Mouse (Mus musculus) adrenal gland, postnatal 10 days (tissue): ENCODE measurements around the gene Clk4. TPM values are rescaled to one million over a fixed set of nuclear protein-coding genes. Genes with fewer than 3 reads are reported as not detected.

Source experiments
- DNase-seq: peaks from one replicate; pipeline ENCODE4 v3.0.0; 2021; ENCODE audit warnings: mixed read lengths
- long read RNA-seq, 2 experiments: library from polyadenylated mRNA; stranded (forward); transcript quantifications; one replicate each; pipeline ENCODE4 v2.0.0; 2021
- total RNA-seq, 2 experiments: library from RNA; stranded (reverse); gene quantifications; 2 replicates each; pipeline ENCODE4 v1.2.3; 2021

Clk4 gene
- 10 to 100 TPM; 61.2 to 87.1 TPM for total RNA-seq
- long read RNA-seq, experiment 1, transcript Clk4-201 (13 exons, 1,949 nt), result major isoform, 9 of 36 reads
- long read RNA-seq, experiment 1, partial matches to known transcripts, result 5 of 36 reads
- long read RNA-seq, experiment 1, other reads (novel, unspliced or antisense), result 21 of 36 reads
- long read RNA-seq, experiment 2, partial matches to known transcripts, result 1 of 26 reads
- long read RNA-seq, experiment 2, other reads (novel, unspliced or antisense), result 24 of 26 reads

GRCm38 (mm10) chr11:51261680-51262219, at the start of gene Clk4:
Clk4 (plus strand) TSS chr11:51261730.
- DNase-seq, result no peak

- DNase-seq, result no peak
These were observed 47.5 kb upstream of the Clk4 start for GRCm38 (mm10) chr11:51214021-51214420.

- no peak for DNase-seq
These were observed 42.0 kb upstream of the Clk4 start for GRCm38 (mm10) chr11:51219396-51219980.

GRCm38 (mm10) chr11:51220308-51220707, 41.2 kb upstream of the Clk4 start, which contains the start of gene Gm12569:
Gm12569 (plus strand) TSS chr11:51220473.
- DNase-seq, result no peak

GRCm38 (mm10) chr11:51227104-51227503, 34.4 kb upstream of the Clk4 start:
- DNase-seq, result no peak

- no peak for DNase-seq
These were observed 26.9 kb upstream of the Clk4 start for GRCm38 (mm10) chr11:51234626-51235025.

GRCm38 (mm10) chr11:51242897-51243296, 18.6 kb upstream of the Clk4 start:
- DNase-seq, result no peak

GRCm38 (mm10) chr11:51257006-51257405, 4.5 kb upstream of the Clk4 start:
- DNase-seq, result no peak

GRCm38 (mm10) chr11:51262342-51263285, 1.1 kb downstream of the Clk4 start, which contains the start of gene BC049762:
BC049762 (minus strand) TSS chr11:51263046.
- peak; percentile 99 for DNase-seq

GRCm38 (mm10) chr11:51263286-51263831, 1.8 kb downstream of the Clk4 start:
- peak; percentile 82 for DNase-seq

- peak; percentile 58 for DNase-seq
These were observed 2.8 kb downstream of the Clk4 start for GRCm38 (mm10) chr11:51264352-51264751.

GRCm38 (mm10) chr11:51265326-51265725, 3.8 kb downstream of the Clk4 start:
- DNase-seq, result peak; percentile 23

- no peak for DNase-seq
These were observed 12.9 kb downstream of the Clk4 start for GRCm38 (mm10) chr11:51274418-51274817.

- DNase-seq, result peak; percentile 90
These were observed 28.1 kb downstream of the Clk4 start, which contains the start of gene Col23a1 for GRCm38 (mm10) chr11:51289564-51290041. Col23a1 (plus strand) TSS chr11:51289920.

- DNase-seq, result peak; percentile 73
These were observed 28.8 kb downstream of the Clk4 start for GRCm38 (mm10) chr11:51290066-51290955.

- no peak for DNase-seq
These were observed 32.5 kb downstream of the Clk4 start for GRCm38 (mm10) chr11:51293956-51294530.

- DNase-seq, result no peak
These were observed 34.2 kb downstream of the Clk4 start for GRCm38 (mm10) chr11:51295742-51296141.

GRCm38 (mm10) chr11:51298691-51299090, 37.2 kb downstream of the Clk4 start:
- peak; percentile 34 for DNase-seq

GRCm38 (mm10) chr11:51302396-51302795, 40.9 kb downstream of the Clk4 start:
- DNase-seq, result peak; percentile 44

GRCm38 (mm10) chr11:51303981-51304553, 42.5 kb downstream of the Clk4 start:
- DNase-seq, result no peak
